Mouse (Mus musculus) ES-Bruce4 (cell line): ENCODE results near the gene 1810010D01Rik.

Source experiments
- CTCF ChIP-seq: IDR thresholded peaks from one replicate; pipeline ENCODE4 v1.8.1; 2011; ENCODE audit warnings: low read depth, low read length
- POLR2A ChIP-seq: IDR thresholded peaks from one replicate; pipeline ENCODE4 v1.8.1; 2011; ENCODE audit warnings: low read length; ENCODE audit not compliant: insufficient read depth

DNA sequence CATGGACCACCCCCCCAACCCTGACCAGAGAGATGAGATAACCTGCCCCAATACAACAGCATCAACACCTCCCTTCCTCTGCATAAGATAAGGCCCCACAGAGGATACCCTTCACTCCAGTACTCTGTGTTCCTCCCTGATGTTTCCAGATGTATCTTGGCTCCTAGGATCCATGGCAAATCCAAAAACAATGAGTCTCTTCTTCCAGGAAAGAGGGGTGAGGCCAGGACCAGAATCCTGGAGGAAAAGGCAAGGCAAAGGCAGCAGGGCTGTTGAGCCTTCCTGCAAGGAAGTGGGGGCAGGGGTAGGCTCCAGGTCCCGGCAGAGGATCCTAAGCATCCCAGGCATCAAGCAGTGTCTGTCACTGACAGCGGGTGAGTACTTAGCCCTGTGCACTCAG, 13.4 kb upstream of the 1810010D01Rik start:
- TF ChIP-seq CTCF (no peak), POLR2A (no peak)
